Mouse (Mus musculus): ENCODE results near the gene Gm21961.

GRCm38 (mm10) chr15:64976044-64976805, 38.5 kb downstream of the Gm21961 start:
- TF ChIP-seq CTCF (IDR thresholded peaks at IDR 0.05), result no peak
- TF ChIP-seq EP300 (IDR thresholded peaks at IDR 0.05), result no peak

Measured in lung, postnatal 0 days (tissue).